Mouse (Mus musculus) heart, adult 2 months (tissue): ENCODE measurements at regions not wholly inside any gene's neighbourhood (a gene's known extent, or its start where the extent isn't known, plus 50 kb on each side); places are given as distances from the start of the nearest gene placed in this dataset.

Source experiments
- DNase-seq, 2 experiments: peaks; one replicate each; pipeline ENCODE4 v3.0.0; 2021
- H3K27ac ChIP-seq: fragments of 200-600 bp; 2 replicates; pipeline ENCODE4 v1.8.1; 2022
- H3K27me3 ChIP-seq: fragments of 200-500 bp; 2 replicates; pipeline ENCODE4 v1.6.1; 2012; ENCODE audit warnings: mild to moderate bottlenecking, low read length, inconsistent platforms, mixed read lengths; ENCODE audit not compliant: control insufficient read depth, insufficient read depth
- H3K36me3 ChIP-seq: fragments of 200-500 bp; 2 replicates; pipeline ENCODE4 v1.6.1; 2012; ENCODE audit warnings: low read length, inconsistent platforms; ENCODE audit not compliant: control insufficient read depth, insufficient read depth
- H3K4me1 ChIP-seq: fragments of 200-500 bp; 2 replicates; pipeline ENCODE4 v1.6.1; 2011; ENCODE audit warnings: low read length; ENCODE audit not compliant: control insufficient read depth, insufficient read depth
- H3K4me3 ChIP-seq: fragments of 200-600 bp; 2 replicates; pipeline ENCODE4 v1.8.1; 2022
- H3K79me2 ChIP-seq: fragments of 200-500 bp; replicated peaks from 2 replicates; pipeline ENCODE4 v1.6.1; 2012; ENCODE audit warnings: mild to moderate bottlenecking, inconsistent platforms, low read length, moderate library complexity, mixed read lengths; ENCODE audit not compliant: control insufficient read depth, insufficient read depth
- H3K9ac ChIP-seq: fragments of 200-500 bp; 2 replicates; pipeline ENCODE4 v1.6.1; 2012; ENCODE audit warnings: low read depth, mild to moderate bottlenecking, control low read depth, inconsistent platforms, low read length, mixed read lengths
- CTCF ChIP-seq: fragments of 200-600 bp; IDR thresholded peaks from 2 replicates; pipeline ENCODE4 v1.8.1; 2022; ENCODE audit warnings: antibody characterized with exemption, mild to moderate bottlenecking, moderate library complexity
- EP300 ChIP-seq: fragments of 200-500 bp; IDR thresholded peaks from 2 replicates; pipeline ENCODE4 v1.6.1; 2011; ENCODE audit warnings: low read depth, low read length, control low read depth; ENCODE audit not compliant: insufficient read depth
- POLR2A ChIP-seq: fragments of 200-500 bp; IDR thresholded peaks from 2 replicates; pipeline ENCODE4 v1.6.1; 2011; ENCODE audit warnings: mild to moderate bottlenecking, low read depth, low read length, control low read depth; ENCODE audit not compliant: insufficient read depth
- WGBS: fragments of 180-500 bp; shearing (Covaris S2); methylation state at CpG from one replicate; pipeline ENCODE4 v1.1.7; 2018; 5-methylcytosine and 5-hydroxymethylcytosine counted together
- intact Hi-C: fragments of 180-260 bp; cut with DNase I; formaldehyde crosslinking; loops from one replicate; pipeline ENCODE4 v1.15.1; 2025

DNA sequence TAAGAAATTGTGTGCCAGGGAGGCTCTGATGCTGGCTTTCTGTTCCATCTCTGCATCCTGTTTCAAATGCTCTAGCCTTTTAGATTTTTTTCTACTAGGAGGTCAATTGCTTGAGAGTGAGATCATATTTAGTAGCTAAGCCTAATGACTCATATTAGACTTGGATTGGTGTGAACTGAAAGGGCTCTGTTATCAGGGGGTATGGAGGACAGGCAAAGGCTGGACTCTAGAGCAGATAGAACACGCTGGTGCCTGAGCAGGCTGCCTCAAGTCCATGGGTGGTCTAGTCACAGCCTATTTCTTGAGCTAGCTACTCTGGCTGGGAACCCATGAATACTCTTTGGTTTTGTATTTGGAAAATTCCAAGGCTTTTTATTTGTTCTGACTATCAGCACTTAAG is 66.2 kb upstream of the Tnik start:
- Histone ChIP-seq H3K36me3 (no peaks in the 10 kb centered on the region), H3K4me1 (no peaks in the 10 kb centered on the region), H3K79me2 (no peaks in the 10 kb centered on the region), H3K9ac (no peak overlapping the region), H3K27ac (no peak overlapping the region), H3K27me3 (no peaks in the 10 kb centered on the region), H3K4me3 (no peak overlapping the region)
- no peak for DNase-seq
- intact Hi-C loops = no loop called here
- WGBS = 50% methylated on average over 1 of the region's 1 CpGs
- TF ChIP-seq CTCF = no peak
- no peak for TF ChIP-seq EP300
- no peak for TF ChIP-seq POLR2A

DNA sequence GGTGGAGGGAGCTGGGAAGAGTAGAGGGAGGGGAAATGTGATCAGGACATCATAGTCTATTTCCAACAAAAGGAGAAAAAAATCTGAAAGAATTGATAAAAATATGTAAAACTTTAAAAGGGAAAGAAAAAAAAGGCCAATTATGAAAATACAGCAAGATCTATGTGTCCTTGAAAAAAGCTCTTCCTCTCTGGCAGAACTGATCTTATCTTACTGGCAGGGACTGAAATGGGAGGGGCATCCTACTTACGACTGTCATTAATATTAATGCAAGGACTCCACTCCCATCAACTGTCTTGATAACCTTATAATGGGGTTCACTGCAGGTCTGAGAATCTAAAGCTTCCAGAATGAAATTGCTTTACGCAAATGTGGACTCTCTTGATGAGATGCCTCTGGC is 53.7 kb upstream of the Tnik start:
- intact Hi-C loops = no loop called here
- TF ChIP-seq CTCF (no peak), POLR2A (no peak), EP300 (no peak)
- H3K36me3 ChIP-seq = no peaks in the 10 kb centered on the region
- H3K4me3 ChIP-seq = no peak overlapping the region
- DNase-seq = no peak
- no peaks in the 10 kb centered on the region for H3K4me1 ChIP-seq
- no peaks in the 10 kb centered on the region for H3K79me2 ChIP-seq
- H3K9ac ChIP-seq = no peak overlapping the region
- 71% methylated on average over 2 of the region's 2 CpGs for WGBS
- H3K27me3 ChIP-seq = no peaks in the 10 kb centered on the region
- H3K27ac ChIP-seq = no peak overlapping the region

DNA sequence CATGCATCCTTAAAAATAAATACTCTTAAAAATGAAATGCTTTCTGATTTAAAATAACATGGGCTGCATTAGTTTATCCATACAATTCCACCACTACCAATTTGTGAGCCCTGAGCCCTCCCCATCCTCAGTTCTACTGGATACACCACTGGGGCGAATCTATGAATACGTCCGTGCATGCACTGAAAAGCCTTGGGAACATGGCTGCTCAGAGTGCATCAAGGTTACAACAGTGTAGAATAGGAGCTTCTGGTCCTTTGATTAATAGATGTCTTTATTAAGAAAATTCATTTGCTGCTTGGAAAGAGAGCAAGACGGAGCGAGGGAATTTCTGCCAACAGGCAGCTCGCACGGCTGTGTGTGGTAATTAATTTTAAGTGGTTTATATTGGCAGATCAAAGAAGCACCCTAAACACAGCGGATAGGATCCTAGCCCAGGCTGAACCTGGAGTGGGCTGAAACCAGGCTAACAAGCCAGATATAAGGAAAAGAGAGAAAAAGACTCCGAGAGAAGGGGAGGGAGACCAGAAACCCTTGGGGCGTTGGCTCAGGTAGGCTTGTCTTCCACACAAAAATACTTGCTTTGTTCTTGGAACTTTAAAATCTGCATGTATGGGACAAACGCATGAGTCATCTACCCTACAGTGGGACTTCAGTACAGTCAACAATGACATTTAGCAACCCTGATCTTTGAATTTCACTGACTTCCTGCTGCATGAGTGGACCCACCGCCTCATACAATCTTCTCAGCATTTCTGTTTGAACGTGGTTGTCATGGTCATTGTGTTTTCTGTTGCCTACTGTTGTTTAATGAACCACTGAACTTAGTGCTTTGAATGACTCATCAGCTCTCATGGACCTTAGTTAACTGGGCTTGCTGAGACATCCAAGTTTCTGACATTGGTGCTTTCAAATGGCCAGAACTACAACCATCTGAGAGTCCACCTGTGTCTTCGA is 51.9 kb upstream of the Tnik start:
- 86% methylated on average over 14 of the region's 14 CpGs for WGBS
- Histone ChIP-seq H3K36me3 (no peaks in the 10 kb centered on the region), H3K4me1 (no peaks in the 10 kb centered on the region), H3K27me3 (no peaks in the 10 kb centered on the region), H3K4me3 (no peak overlapping the region), H3K79me2 (no peaks in the 10 kb centered on the region), H3K9ac (no peak overlapping the region), H3K27ac (no peak overlapping the region)
- no peak for TF ChIP-seq CTCF
- no peak for TF ChIP-seq POLR2A
- TF ChIP-seq EP300 = no peak
- DNase-seq = no peak
- intact Hi-C loops = no loop called here
